28 mouse cellular contexts compared by ENCODE assay signal in the genomic region with DNA sequence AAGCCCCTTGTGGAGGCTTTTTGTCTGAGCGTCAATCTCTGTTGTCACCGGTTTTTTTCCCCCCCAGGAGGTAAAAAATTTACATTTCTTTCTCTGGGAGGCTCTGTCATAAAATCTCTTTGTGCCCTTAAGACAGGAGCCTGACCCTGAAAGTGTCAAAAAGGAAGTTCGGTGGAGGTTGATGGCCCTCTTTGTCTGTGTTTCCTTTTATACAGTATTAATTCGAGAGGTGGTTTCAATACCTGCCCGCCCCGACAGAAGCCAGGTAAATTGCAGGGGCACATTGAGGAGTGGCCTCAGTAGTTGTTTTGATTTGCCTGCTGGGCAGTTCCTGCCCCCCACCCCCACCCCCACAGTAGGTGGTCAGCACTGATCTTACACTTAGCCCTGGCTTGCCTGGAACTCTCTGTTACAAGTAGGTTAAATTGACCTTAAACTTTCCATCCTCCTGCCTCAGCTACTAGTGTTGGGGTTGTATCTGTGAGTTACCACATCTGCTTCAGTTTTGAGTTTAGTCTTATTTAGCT. TPM values are rescaled to one million over a fixed set of nuclear protein-coding genes. Genes with fewer than 3 reads are reported as not detected.
DNase-seq lines count a peak whose midpoint lies in the region; ATAC-seq and TF ChIP-seq lines count a peak whose summit lies in the region.
"Had no signal": no experiment of that assay in that cellular context is flagged by ENCODE, and none has a peak within 500 bp of the region (broad histone marks: within the 10 kb centered on the region; RNA-seq: fewer than 3 reads in every experiment).

No protein-coding gene starts in this region.

- peaks cover 7% of the 10 kb centered on the region for H3K9me3 ChIP-seq in ES-Bruce4 (replicated peaks; ENCODE audit: control insufficient read depth, insufficient read depth, low read length, poor library complexity, severe bottlenecking)
- no peaks in the 10 kb centered on the region; the same call in 1 of the 2 replicates for H3K9me3 ChIP-seq in forebrain, embryonic 12.5 days
- H3K9me3 ChIP-seq: heart, embryonic 10.5 days had no signal

- H3K36me3 ChIP-seq in ES-Bruce4 (ENCODE audit: control insufficient read depth, insufficient read depth, low read length, poor library complexity, severe bottlenecking): no peaks in the 10 kb centered on the region
- no peaks in the 10 kb centered on the region for H3K36me3 ChIP-seq in forebrain, embryonic 12.5 days (replicated peaks)
- H3K36me3 ChIP-seq: forebrain, embryonic 10.5 days; heart, embryonic 10.5 days; heart, embryonic 13.5 days had no signal

- H3K27ac ChIP-seq in ES-Bruce4 (ENCODE audit: insufficient read depth, low read length): peak overlapping the region; percentile 84
- H3K27ac ChIP-seq in forebrain, embryonic 12.5 days: no peak overlapping the region
- H3K27ac ChIP-seq: forebrain, embryonic 10.5 days; heart, adult 2 months; heart, embryonic 10.5 days; heart, embryonic 13.5 days; hindbrain, embryonic 14.5 days; hindbrain, postnatal 0 days had no signal

- H3K9ac ChIP-seq in ES-Bruce4 (ENCODE audit: low read depth, poor library complexity, severe bottlenecking): peak overlapping the region; percentile 67; the same call in 1 of the 2 replicates
- no peak overlapping the region for H3K9ac ChIP-seq in forebrain, embryonic 12.5 days
- H3K9ac ChIP-seq: forebrain, postnatal 0 days; heart, embryonic 13.5 days; hindbrain, embryonic 14.5 days had no signal

- H3K27me3 ChIP-seq in ES-Bruce4 (ENCODE audit: control insufficient read depth, insufficient read depth, low read length, poor library complexity, severe bottlenecking): peaks cover 5% of the 10 kb centered on the region; the same call in 1 of the 2 replicates
- peaks cover 80% of the 10 kb centered on the region for H3K27me3 ChIP-seq in forebrain, embryonic 12.5 days

- no peak for TF ChIP-seq POLR2A in ES-Bruce4 (IDR thresholded peaks at IDR 0.05; ENCODE audit: insufficient read depth, low read length)

- peak; percentile 32 for DNase-seq in A20 (ENCODE audit: low read depth, low spot score)
- peak; percentile 78 for DNase-seq in R1 (ENCODE audit: low read depth, low spot score)
- no peak for DNase-seq in embryo, embryonic 9.5 days (ENCODE audit: extremely low spot score)
- no peak for DNase-seq in cerebellum, adult 9-10 months
- DNase-seq: adrenal gland, adult 2 months; adrenal gland, postnatal 14 days; cerebellum, adult 11 months; cerebellum, adult 2 months; cerebellum, postnatal 10 days; cerebellum, postnatal 36 days; embryo, embryonic 11 days; forebrain, postnatal 0 days; gastrocnemius, postnatal 36 days; heart, adult 2 months; heart, postnatal 14 days; heart, postnatal 4 days; kidney, adult 18-20 months had no signal

- no peak for TF ChIP-seq CTCF in ES-Bruce4 (IDR thresholded peaks at IDR 0.05; ENCODE audit: low read depth, low read length)

- H3K4me2 ChIP-seq in forebrain, embryonic 12.5 days: no peak overlapping the region
- H3K4me2 ChIP-seq: heart, embryonic 13.5 days; hindbrain, embryonic 14.5 days had no signal

- WGBS in forebrain, embryonic 12.5 days: 12% methylated on average over 6 of the region's 6 CpGs

- TF ChIP-seq EP300 in ES-Bruce4 (IDR thresholded peaks at IDR 0.05; ENCODE audit: insufficient read depth, low read depth, low read length): peak; percentile 99

- H3K4me3 ChIP-seq in ES-Bruce4 (ENCODE audit: low read depth, low read length): no peak overlapping the region
- H3K4me3 ChIP-seq in forebrain, embryonic 12.5 days (replicated peaks): no peak overlapping the region
- H3K4me3 ChIP-seq: forebrain, embryonic 10.5 days; heart, adult 2 months; heart, embryonic 10.5 days; heart, embryonic 13.5 days had no signal

- H3K4me1 ChIP-seq in ES-Bruce4 (ENCODE audit: control insufficient read depth, insufficient read depth, low read length): peaks cover 8% of the 10 kb centered on the region
- peaks cover 24% of the 10 kb centered on the region for H3K4me1 ChIP-seq in forebrain, embryonic 12.5 days

- no peak for ATAC-seq in forebrain, embryonic 12.5 days (ENCODE audit: low FRiP score)
- ATAC-seq: CD4-positive, CD25-positive, alpha-beta regulatory T cell, adult 4 months; forebrain, embryonic 14.5 days; forebrain, postnatal 0 days; hindbrain, postnatal 0 days; inflammation-experienced regulatory T-cells, adult 6 months; intestine, embryonic 16.5 days had no signal

RNA-seq across cellular contexts. Expression of gene Tfap2c, which starts 4.7 kb away (rescaled TPM):
- polyA plus RNA-seq in ES-Bruce4 (2011; ENCODE audit: insufficient read depth, insufficient read length, low read depth, missing spikeins): 107 TPM in 2 replicates
- polyA plus RNA-seq in forebrain, embryonic 12.5 days (2016; fragmentation: Nextera tagmentation; extraction: Ambion mirVana): 35.0 and 35.8 TPM in 2 replicates
- polyA plus RNA-seq: adrenal gland, adult 2 months; heart, adult 2 months; inflammation-experienced regulatory T-cells, adult 6 months had no signal

Comparison
In these comparisons a context has a peak if more than half of its experiments do, and no peak if none do; other contexts are left out.
1. DNase-seq: peak in A20 (single experiment) and R1 (single experiment); none in embryo, embryonic 9.5 days (single experiment) and cerebellum, adult 9-10 months (single experiment).